Mouse (Mus musculus): ENCODE results near the gene Adgrg3. TPM values are rescaled to one million over a fixed set of nuclear protein-coding genes. Genes with fewer than 3 reads are reported as not detected.

Gene Adgrg3
- polyA plus RNA-seq, 1 experiment from 2014 or later = 1.2 TPM

GRCm38 (mm10) chr8:95012442-95012919 lies 5.0 kb upstream of the Adgrg3 start:
- WGBS = 90% methylated on average over 15 of the region's 15 CpGs
- Histone ChIP-seq H3K27me3 (replicated peaks; ENCODE audit: control insufficient read depth, insufficient read depth, low read length) (no peaks in the 10 kb centered on the region), H3K27ac (ENCODE audit: low read depth, low read length) (no peak overlapping the region), H3K4me1 (ENCODE audit: control insufficient read depth, insufficient read depth, low read depth, low read length) (no peaks in the 10 kb centered on the region), H3K4me3 (ENCODE audit: low read length) (no peak overlapping the region), H3K9ac (ENCODE audit: low read depth, low read length) (no peak overlapping the region), H3K36me3 (ENCODE audit: control insufficient read depth, insufficient read depth, low read length) (peaks cover 56% of the 10 kb centered on the region), H3K9me3 (ENCODE audit: control insufficient read depth, low read length) (no peaks in the 10 kb centered on the region), H3K4me2 (ENCODE audit: low read length) (no peak overlapping the region)
- ATAC-seq = no peak

GRCm38 (mm10) chr8:95015866-95016265 lies 1.6 kb upstream of the Adgrg3 start:
- Histone ChIP-seq H3K4me2 (ENCODE audit: low read length) (no peak overlapping the region), H3K9me3 (ENCODE audit: control insufficient read depth, low read length) (no peaks in the 10 kb centered on the region), H3K27ac (ENCODE audit: low read depth, low read length) (no peak overlapping the region), H3K9ac (ENCODE audit: low read depth, low read length) (no peak overlapping the region), H3K4me1 (ENCODE audit: control insufficient read depth, insufficient read depth, low read depth, low read length) (no peaks in the 10 kb centered on the region), H3K27me3 (replicated peaks; ENCODE audit: control insufficient read depth, insufficient read depth, low read length) (no peaks in the 10 kb centered on the region), H3K36me3 (ENCODE audit: control insufficient read depth, insufficient read depth, low read length) (peaks cover 33% of the 10 kb centered on the region), H3K4me3 (ENCODE audit: low read length) (no peak overlapping the region)
- ATAC-seq = no peak
- WGBS = 75% methylated on average over 4 of the region's 4 CpGs

- peak; percentile 19; the same call in 1 of the 2 replicates for ATAC-seq
- Histone ChIP-seq H3K9ac (ENCODE audit: low read depth, low read length) (no peak overlapping the region), H3K27ac (ENCODE audit: low read depth, low read length) (no peak overlapping the region)
These were observed 808 bp upstream of the Adgrg3 start for GRCm38 (mm10) chr8:95016684-95017083.

GRCm38 (mm10) chr8:95017969-95018635 lies 610 bp downstream of the Adgrg3 start:
- H3K4me1 ChIP-seq (ENCODE audit: control insufficient read depth, insufficient read depth, low read depth, low read length) = no peaks in the 10 kb centered on the region
- no peak overlapping the region for H3K9ac ChIP-seq (ENCODE audit: low read depth, low read length)
- H3K4me3 ChIP-seq (ENCODE audit: low read length) = no peak overlapping the region
- ATAC-seq = no peak
- no peak overlapping the region for H3K4me2 ChIP-seq (ENCODE audit: low read length)
- 70% methylated on average over 9 of the region's 9 CpGs for WGBS
- no peaks in the 10 kb centered on the region for H3K9me3 ChIP-seq (ENCODE audit: control insufficient read depth, low read length)
- H3K27ac ChIP-seq (ENCODE audit: low read depth, low read length) = no peak overlapping the region
- peaks cover 16% of the 10 kb centered on the region for H3K36me3 ChIP-seq (ENCODE audit: control insufficient read depth, insufficient read depth, low read length)
- no peaks in the 10 kb centered on the region for H3K27me3 ChIP-seq (replicated peaks; ENCODE audit: control insufficient read depth, insufficient read depth, low read length)

More at GRCm38 (mm10) chr8:95016684-95017083, 808 bp upstream of the Adgrg3 start:
- WGBS = 51% methylated on average over 4 of the region's 4 CpGs
- Histone ChIP-seq H3K36me3 (ENCODE audit: control insufficient read depth, insufficient read depth, low read length) (peaks cover 26% of the 10 kb centered on the region), H3K9me3 (ENCODE audit: control insufficient read depth, low read length) (no peaks in the 10 kb centered on the region), H3K4me2 (ENCODE audit: low read length) (no peak overlapping the region), H3K27me3 (replicated peaks; ENCODE audit: control insufficient read depth, insufficient read depth, low read length) (no peaks in the 10 kb centered on the region), H3K4me1 (ENCODE audit: control insufficient read depth, insufficient read depth, low read depth, low read length) (no peaks in the 10 kb centered on the region), H3K4me3 (ENCODE audit: low read length) (no peak overlapping the region)

- Histone ChIP-seq H3K4me1 (ENCODE audit: control insufficient read depth, insufficient read depth, low read depth, low read length) (no peaks in the 10 kb centered on the region), H3K4me3 (ENCODE audit: low read length) (no peak overlapping the region), H3K9ac (ENCODE audit: low read depth, low read length) (no peak overlapping the region), H3K27ac (ENCODE audit: low read depth, low read length) (no peak overlapping the region), H3K36me3 (ENCODE audit: control insufficient read depth, insufficient read depth, low read length) (no peaks in the 10 kb centered on the region), H3K9me3 (ENCODE audit: control insufficient read depth, low read length) (no peaks in the 10 kb centered on the region), H3K4me2 (ENCODE audit: low read length) (no peak overlapping the region), H3K27me3 (replicated peaks; ENCODE audit: control insufficient read depth, insufficient read depth, low read length) (no peaks in the 10 kb centered on the region)
- WGBS = 74% methylated on average over 12 of the region's 12 CpGs
- ATAC-seq = no peak
These were observed 2.8 kb downstream of the Adgrg3 start for GRCm38 (mm10) chr8:95020293-95020777.

GRCm38 (mm10) chr8:95020821-95021220 lies 3.3 kb downstream of the Adgrg3 start:
- H3K4me2 ChIP-seq (ENCODE audit: low read length) = no peak overlapping the region

GRCm38 (mm10) chr8:95023201-95023600 lies 5.7 kb downstream of the Adgrg3 start:
- no peak overlapping the region for H3K4me2 ChIP-seq (ENCODE audit: low read length)
- WGBS = 19% methylated on average over 8 of the region's 8 CpGs

More at GRCm38 (mm10) chr8:95020821-95021220, 3.3 kb downstream of the Adgrg3 start:
- no peak for ATAC-seq
- Histone ChIP-seq H3K9me3 (ENCODE audit: control insufficient read depth, low read length) (no peaks in the 10 kb centered on the region), H3K27ac (ENCODE audit: low read depth, low read length) (no peak overlapping the region), H3K36me3 (ENCODE audit: control insufficient read depth, insufficient read depth, low read length) (no peaks in the 10 kb centered on the region), H3K4me3 (ENCODE audit: low read length) (no peak overlapping the region), H3K9ac (ENCODE audit: low read depth, low read length) (no peak overlapping the region), H3K27me3 (replicated peaks; ENCODE audit: control insufficient read depth, insufficient read depth, low read length) (no peaks in the 10 kb centered on the region), H3K4me1 (ENCODE audit: control insufficient read depth, insufficient read depth, low read depth, low read length) (no peaks in the 10 kb centered on the region)
- WGBS = 86% methylated on average over 10 of the region's 10 CpGs

GRCm38 (mm10) chr8:95024387-95024786 lies 6.9 kb downstream of the Adgrg3 start:
- Histone ChIP-seq H3K9ac (ENCODE audit: low read depth, low read length) (no peak overlapping the region), H3K4me3 (ENCODE audit: low read length) (no peak overlapping the region), H3K4me2 (ENCODE audit: low read length) (no peak overlapping the region), H3K27me3 (replicated peaks; ENCODE audit: control insufficient read depth, insufficient read depth, low read length) (no peaks in the 10 kb centered on the region), H3K4me1 (ENCODE audit: control insufficient read depth, insufficient read depth, low read depth, low read length) (no peaks in the 10 kb centered on the region), H3K9me3 (ENCODE audit: control insufficient read depth, low read length) (no peaks in the 10 kb centered on the region), H3K27ac (ENCODE audit: low read depth, low read length) (no peak overlapping the region), H3K36me3 (ENCODE audit: control insufficient read depth, insufficient read depth, low read length) (no peaks in the 10 kb centered on the region)
- WGBS = 77% methylated on average over 4 of the region's 4 CpGs
- no peak for ATAC-seq

More at GRCm38 (mm10) chr8:95023201-95023600, 5.7 kb downstream of the Adgrg3 start:
- Histone ChIP-seq H3K27ac (ENCODE audit: low read depth, low read length) (no peak overlapping the region), H3K4me1 (ENCODE audit: control insufficient read depth, insufficient read depth, low read depth, low read length) (no peaks in the 10 kb centered on the region), H3K9me3 (ENCODE audit: control insufficient read depth, low read length) (no peaks in the 10 kb centered on the region), H3K27me3 (replicated peaks; ENCODE audit: control insufficient read depth, insufficient read depth, low read length) (no peaks in the 10 kb centered on the region), H3K4me3 (ENCODE audit: low read length) (no peak overlapping the region), H3K9ac (ENCODE audit: low read depth, low read length) (no peak overlapping the region), H3K36me3 (ENCODE audit: control insufficient read depth, insufficient read depth, low read length) (no peaks in the 10 kb centered on the region)
- no peak for ATAC-seq

GRCm38 (mm10) chr8:95025421-95025820 lies 7.9 kb downstream of the Adgrg3 start:
- no peaks in the 10 kb centered on the region for H3K9me3 ChIP-seq (ENCODE audit: control insufficient read depth, low read length)
- no peak overlapping the region for H3K9ac ChIP-seq (ENCODE audit: low read depth, low read length)
- no peaks in the 10 kb centered on the region for H3K36me3 ChIP-seq (ENCODE audit: control insufficient read depth, insufficient read depth, low read length)
- ATAC-seq = no peak
- WGBS = 73% methylated on average over 2 of the region's 2 CpGs
- H3K4me3 ChIP-seq (ENCODE audit: low read length) = no peak overlapping the region
- H3K4me2 ChIP-seq (ENCODE audit: low read length) = no peak overlapping the region
- no peak overlapping the region for H3K27ac ChIP-seq (ENCODE audit: low read depth, low read length)
- H3K4me1 ChIP-seq (ENCODE audit: control insufficient read depth, insufficient read depth, low read depth, low read length) = no peaks in the 10 kb centered on the region
- H3K27me3 ChIP-seq (replicated peaks; ENCODE audit: control insufficient read depth, insufficient read depth, low read length) = no peaks in the 10 kb centered on the region

Data from hindbrain, embryonic 16.5 days (tissue).